Mouse (Mus musculus): Measurements from ENCODE around the gene Zfp689. TPM values are rescaled to one million over a fixed set of nuclear protein-coding genes. Genes with fewer than 3 reads are reported as not detected.

Zfp689 gene
- polyA plus RNA-seq, 1 experiment from 2014 or later = 17.6 TPM

DNA sequence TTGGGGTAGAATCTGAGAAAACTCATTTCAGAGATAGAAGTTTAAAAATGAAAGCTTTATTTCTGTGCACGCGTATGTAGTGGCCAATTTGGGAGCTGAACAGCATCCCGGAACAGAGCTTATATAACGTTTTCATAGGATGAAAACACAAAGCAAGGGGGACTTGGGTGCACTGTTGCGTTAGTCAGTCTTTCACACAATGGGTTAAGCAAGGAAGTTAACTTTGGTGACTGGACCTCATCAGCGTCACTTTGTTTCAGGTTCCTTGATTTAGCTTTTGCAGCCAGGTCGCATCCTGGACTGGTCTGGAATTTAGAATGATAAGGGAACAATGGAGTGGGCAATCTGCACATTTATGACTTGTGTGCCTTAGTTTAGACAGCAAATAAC, 55.0 kb downstream of the Zfp689 start:
- peak overlapping the region; percentile 90 for H3K27ac ChIP-seq (ENCODE audit: low read length)
- H3K4me1 ChIP-seq (ENCODE audit: control insufficient read depth, insufficient read depth, low read length) = peaks cover 13% of the 10 kb centered on the region
- H3K9me3 ChIP-seq (replicated peaks; ENCODE audit: control insufficient read depth, low read length, poor library complexity, severe bottlenecking) = no peaks in the 10 kb centered on the region
- peak overlapping the region; percentile 75 for H3K4me2 ChIP-seq (ENCODE audit: low read length)
- peak overlapping the region; percentile 64 for H3K9ac ChIP-seq (ENCODE audit: low read depth, low read length)
- peaks cover 3% of the 10 kb centered on the region; the same call in 1 of the 2 replicates for H3K36me3 ChIP-seq (ENCODE audit: control insufficient read depth, insufficient read depth, low read length)
- H3K27me3 ChIP-seq (ENCODE audit: control insufficient read depth, insufficient read depth, low read depth, low read length) = no peaks in the 10 kb centered on the region
- ATAC-seq = peak; percentile 33; the same call in 1 of the 2 replicates
- WGBS = 24% methylated on average over 7 of the region's 7 CpGs
- peak overlapping the region; percentile 72 for H3K4me3 ChIP-seq (ENCODE audit: low read depth, low read length)

DNA sequence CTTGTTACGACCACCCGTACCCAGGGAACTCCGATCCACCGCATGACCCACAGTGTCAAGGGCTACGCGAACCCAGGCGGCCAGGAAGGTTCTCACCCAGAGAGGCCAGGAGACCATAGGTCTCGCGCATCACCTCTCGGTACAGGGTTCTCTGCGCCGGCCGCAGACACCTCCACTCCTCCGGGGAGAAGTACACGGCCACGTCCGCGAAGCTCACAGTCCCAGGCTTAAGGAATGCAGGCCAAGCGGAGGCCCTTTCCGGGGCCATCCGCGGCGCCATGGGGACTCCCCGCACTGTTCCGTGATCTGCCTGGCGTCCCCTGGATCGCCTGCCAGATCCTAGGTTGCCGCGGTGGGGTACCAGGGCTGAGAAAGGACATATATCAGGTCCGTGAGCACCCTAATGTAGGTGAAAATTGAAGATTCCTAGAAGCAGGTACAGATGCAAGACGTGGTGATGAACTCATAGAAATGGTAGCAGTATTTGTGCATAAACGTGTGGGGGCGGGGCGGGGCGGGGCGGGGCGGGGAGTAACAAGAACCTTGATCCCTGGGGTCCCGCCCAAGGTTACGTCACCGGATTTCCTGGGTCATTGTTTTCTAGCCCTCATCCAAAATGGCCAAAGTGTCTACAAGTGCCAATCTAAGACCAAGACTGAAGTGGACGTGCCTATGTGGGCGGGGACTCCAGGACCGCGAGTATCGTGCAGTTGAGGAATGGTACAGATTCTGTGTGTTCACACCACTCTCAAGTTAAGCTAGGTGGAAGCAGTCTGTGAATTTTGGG, 55.6 kb downstream of the Zfp689 start, which contains the start of gene E430018J23Rik:
E430018J23Rik (minus strand) TSS at position 473 of the 787 bp plus-strand sequence.
- H3K9ac ChIP-seq (ENCODE audit: low read depth, low read length) = peak within 1 kb of the TSS; percentile 95
- H3K27me3 ChIP-seq (ENCODE audit: control insufficient read depth, insufficient read depth, low read depth, low read length) = no peaks in the 10 kb centered on the region
- peak within 1 kb of the TSS; percentile 72 for H3K4me3 ChIP-seq (ENCODE audit: low read depth, low read length)
- H3K9me3 ChIP-seq (replicated peaks; ENCODE audit: control insufficient read depth, low read length, poor library complexity, severe bottlenecking) = no peaks in the 10 kb centered on the region
- H3K4me2 ChIP-seq (ENCODE audit: low read length) = peak within 1 kb of the TSS; percentile 75
- peak within 1 kb of the TSS; percentile 90 for H3K27ac ChIP-seq (ENCODE audit: low read length)
- ATAC-seq = peak; percentile 95
- H3K4me1 ChIP-seq (ENCODE audit: control insufficient read depth, insufficient read depth, low read length) = peaks cover 13% of the 10 kb centered on the region
- H3K36me3 ChIP-seq (ENCODE audit: control insufficient read depth, insufficient read depth, low read length) = peaks cover 3% of the 10 kb centered on the region; the same call in 1 of the 2 replicates
- WGBS = under 1% methylated on average over 43 of the region's 45 CpGs

DNA sequence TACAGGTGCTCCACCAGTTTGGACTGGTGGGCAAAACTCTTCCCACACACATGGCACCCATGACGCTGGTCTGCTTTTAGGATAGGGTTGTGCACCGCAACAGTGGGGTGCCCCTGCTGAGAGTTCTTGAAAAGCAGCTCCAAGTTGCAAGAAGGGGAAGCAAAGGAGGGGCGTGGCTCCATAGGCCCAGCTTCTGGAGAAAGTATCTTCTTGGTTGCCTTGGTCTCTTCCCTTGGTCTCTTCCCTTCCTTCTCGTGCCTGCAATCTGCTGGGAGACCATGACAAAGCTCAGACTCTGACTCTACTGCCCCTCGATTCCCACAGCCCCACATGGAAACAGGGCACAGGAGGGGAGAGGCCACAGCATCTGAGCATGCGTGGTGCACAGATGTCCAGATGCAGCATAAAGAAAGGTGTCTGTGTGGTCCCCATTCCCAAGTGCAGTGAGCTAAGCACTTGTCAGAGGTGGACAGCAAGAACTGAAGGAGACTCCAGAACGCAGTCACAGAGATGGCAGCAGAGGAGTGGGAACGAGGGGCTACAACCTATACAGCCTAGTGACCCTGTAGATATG, 56.6 kb downstream of the Zfp689 start:
- Histone ChIP-seq H3K27ac (ENCODE audit: low read length) (no peak overlapping the region), H3K27me3 (ENCODE audit: control insufficient read depth, insufficient read depth, low read depth, low read length) (no peaks in the 10 kb centered on the region)
- 81% methylated on average over 8 of the region's 8 CpGs for WGBS

More for the DNA sequence above, 56.6 kb downstream of the Zfp689 start:
- H3K4me1 ChIP-seq (ENCODE audit: control insufficient read depth, insufficient read depth, low read length) = peaks cover 13% of the 10 kb centered on the region
- peak overlapping the region; percentile 95; the same call in 1 of the 2 replicates for H3K9ac ChIP-seq (ENCODE audit: low read depth, low read length)
- peak overlapping the region; percentile 72 for H3K4me3 ChIP-seq (ENCODE audit: low read depth, low read length)
- H3K9me3 ChIP-seq (replicated peaks; ENCODE audit: control insufficient read depth, low read length, poor library complexity, severe bottlenecking) = no peaks in the 10 kb centered on the region
- H3K36me3 ChIP-seq (ENCODE audit: control insufficient read depth, insufficient read depth, low read length) = peaks cover 3% of the 10 kb centered on the region; the same call in 1 of the 2 replicates
- peak overlapping the region; percentile 75 for H3K4me2 ChIP-seq (ENCODE audit: low read length)
- ATAC-seq = no peak

Small RNA genes within 50 kb of the gene (microRNA-seq; reads per million reads assigned to microRNA genes)
- gene Gm47278 (not detected), gene Mir7060 (1.7 reads per million, percentile 2 among the genes with 10 or more reads in this experiment)

Other genes with a start within 250 kb of the Zfp689 start
- 30.7 and 31.2 TPM in 2 replicates for gene Tbc1d10b, start 240.7 kb downstream of the Zfp689 start, polyA plus RNA-seq (2015; fragmentation: Nextera tagmentation; extraction: Ambion mirVana)
- 2.8 and 4.8 TPM in 2 replicates for gene Mylpf, start 240.3 kb downstream of the Zfp689 start, polyA plus RNA-seq (2015; fragmentation: Nextera tagmentation; extraction: Ambion mirVana)
- gene Zfp553, start 216.1 kb downstream of the Zfp689 start, polyA plus RNA-seq (2015; fragmentation: Nextera tagmentation; extraction: Ambion mirVana) = 48.7 and 54.9 TPM in 2 replicates
- gene Sept1, start 216.0 kb downstream of the Zfp689 start, polyA plus RNA-seq (2015; fragmentation: Nextera tagmentation; extraction: Ambion mirVana) = 14.3 and 15.5 TPM in 2 replicates
- gene Zfp771, start 204.9 kb downstream of the Zfp689 start, polyA plus RNA-seq (2015; fragmentation: Nextera tagmentation; extraction: Ambion mirVana) = 64.5 and 70.4 TPM in 2 replicates
- gene Dctpp1, start 188.4 kb downstream of the Zfp689 start, polyA plus RNA-seq (2015; fragmentation: Nextera tagmentation; extraction: Ambion mirVana) = 112 and 120 TPM in 2 replicates
- 59.4 and 59.7 TPM in 2 replicates for gene Sephs2, start 175.1 kb downstream of the Zfp689 start, polyA plus RNA-seq (2015; fragmentation: Nextera tagmentation; extraction: Ambion mirVana)
- gene Itgal, start 152.9 kb downstream of the Zfp689 start, polyA plus RNA-seq (2015; fragmentation: Nextera tagmentation; extraction: Ambion mirVana) = 0.25 and 0.31 TPM in 2 replicates
- 16.3 and 17.7 TPM in 2 replicates for gene Zfp768, start 103.6 kb downstream of the Zfp689 start, polyA plus RNA-seq (2015; fragmentation: Nextera tagmentation; extraction: Ambion mirVana)
- gene Zfp747, start 73.1 kb downstream of the Zfp689 start, polyA plus RNA-seq (2015; fragmentation: Nextera tagmentation; extraction: Ambion mirVana) = 10.1 and 10.5 TPM in 2 replicates
- 4.6 and 5.4 TPM in 2 replicates for gene 9130019O22Rik, start 62.0 kb downstream of the Zfp689 start, polyA plus RNA-seq (2015; fragmentation: Nextera tagmentation; extraction: Ambion mirVana)
- 4.9 and 6.3 TPM in 2 replicates for gene E430018J23Rik, start 55.5 kb downstream of the Zfp689 start, polyA plus RNA-seq (2015; fragmentation: Nextera tagmentation; extraction: Ambion mirVana)
- 4.9 and 5.3 TPM in 2 replicates for gene Zfp764, start 42.3 kb downstream of the Zfp689 start, polyA plus RNA-seq (2015; fragmentation: Nextera tagmentation; extraction: Ambion mirVana)
- gene Zfp688, start 27.1 kb downstream of the Zfp689 start, polyA plus RNA-seq (2015; fragmentation: Nextera tagmentation; extraction: Ambion mirVana) = 27.7 and 28.1 TPM in 2 replicates
- 32.9 and 36.0 TPM in 2 replicates for gene Prr14, start 10.5 kb upstream of the Zfp689 start, polyA plus RNA-seq (2015; fragmentation: Nextera tagmentation; extraction: Ambion mirVana)
- 9.1 and 12.5 TPM in 2 replicates for gene Fbrs, start 30.0 kb upstream of the Zfp689 start, polyA plus RNA-seq (2015; fragmentation: Nextera tagmentation; extraction: Ambion mirVana)
- 38.4 and 49.5 TPM in 2 replicates for gene Srcap, start 62.8 kb upstream of the Zfp689 start, polyA plus RNA-seq (2015; fragmentation: Nextera tagmentation; extraction: Ambion mirVana)
- 14.1 and 15.7 TPM in 2 replicates for gene Gm42715, start 70.4 kb upstream of the Zfp689 start, polyA plus RNA-seq (2015; fragmentation: Nextera tagmentation; extraction: Ambion mirVana)
- 8.5 and 9.4 TPM in 2 replicates for gene Tmem265, start 112.2 kb upstream of the Zfp689 start, polyA plus RNA-seq (2015; fragmentation: Nextera tagmentation; extraction: Ambion mirVana)
- 59.4 and 62.5 TPM in 2 replicates for gene Phkg2, start 124.2 kb upstream of the Zfp689 start, polyA plus RNA-seq (2015; fragmentation: Nextera tagmentation; extraction: Ambion mirVana)
- 10.2 and 11.9 TPM in 2 replicates for gene Ccdc189, start 139.4 kb upstream of the Zfp689 start, polyA plus RNA-seq (2015; fragmentation: Nextera tagmentation; extraction: Ambion mirVana)
- gene Rnf40, start 139.6 kb upstream of the Zfp689 start, polyA plus RNA-seq (2015; fragmentation: Nextera tagmentation; extraction: Ambion mirVana) = 50.3 and 56.7 TPM in 2 replicates
- 18.3 and 22.4 TPM in 2 replicates for gene Zfp629, start 166.6 kb upstream of the Zfp689 start, polyA plus RNA-seq (2015; fragmentation: Nextera tagmentation; extraction: Ambion mirVana)